Mouse (Mus musculus): ENCODE results near the gene Erich6. TPM values are rescaled to one million over a fixed set of nuclear protein-coding genes. Genes with fewer than 3 reads are reported as not detected.
A peak's percentile ranks its signal among the peaks of the same experiment; 100 is the strongest.

Erich6 gene
- polyA plus RNA-seq, 1 experiment from 2014 or later = 0.43 TPM

DNA sequence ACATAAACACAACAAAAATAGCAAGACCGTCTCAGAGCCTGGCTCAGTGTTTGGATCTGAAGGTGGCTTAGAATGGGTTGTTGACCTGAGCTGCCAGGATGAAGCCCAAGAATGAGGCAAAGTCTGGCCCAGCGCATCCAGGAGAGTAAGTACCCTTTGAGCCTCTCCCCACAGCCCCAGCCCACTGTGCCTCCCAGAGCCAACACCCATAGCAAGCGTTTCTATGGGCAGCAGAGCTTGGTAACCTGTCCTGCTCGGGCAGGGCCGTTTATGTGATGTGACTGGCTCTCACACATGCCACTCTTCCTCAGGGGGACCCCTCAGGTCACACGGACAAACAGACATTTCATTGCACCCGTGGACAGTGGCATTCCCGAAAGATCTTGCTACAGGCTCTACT, 41.4 kb upstream of the Erich6 start:
- no peak for ATAC-seq (ENCODE audit: low FRiP score)
- Histone ChIP-seq H3K27ac (no peak overlapping the region), H3K27me3 (ENCODE audit: control insufficient read depth, insufficient read depth, low read length) (no peaks in the 10 kb centered on the region), H3K4me2 (replicated peaks) (no peak overlapping the region), H3K4me3 (replicated peaks; ENCODE audit: low read length) (no peak overlapping the region), H3K9ac (no peak overlapping the region), H3K4me1 (replicated peaks; ENCODE audit: control insufficient read depth, insufficient read depth, low read length) (peaks cover 22% of the 10 kb centered on the region), H3K9me3 (ENCODE audit: control insufficient read depth, low read length) (no peaks in the 10 kb centered on the region), H3K36me3 (replicated peaks; ENCODE audit: control insufficient read depth, insufficient read depth) (peaks cover 11% of the 10 kb centered on the region; the same call in 1 of the 2 replicates)
- WGBS = 62% methylated on average over 8 of the region's 8 CpGs
- no peak for DNase-seq (ENCODE audit: low spot score)

DNA sequence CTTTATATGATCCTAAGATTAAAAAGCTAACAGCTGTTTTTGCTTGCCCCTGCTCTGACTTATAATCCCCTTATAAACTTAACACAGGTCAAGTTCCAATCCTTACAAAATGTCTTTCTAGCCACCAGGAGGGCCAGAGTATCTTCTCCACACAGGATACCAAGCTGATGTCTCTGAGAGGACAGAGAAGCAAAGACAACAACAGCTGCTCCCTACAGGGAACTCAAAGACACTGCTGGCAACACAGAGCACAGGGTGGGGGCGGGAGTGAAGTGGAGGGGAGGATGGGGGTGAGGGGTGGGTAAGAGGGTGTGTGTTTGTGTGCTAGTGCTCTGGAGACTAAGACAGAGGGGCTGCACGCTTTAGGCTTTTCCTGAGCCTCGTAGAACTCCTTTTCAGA, 40.6 kb upstream of the Erich6 start:
- H3K27ac ChIP-seq = no peak overlapping the region
- peaks cover 11% of the 10 kb centered on the region; the same call in 1 of the 2 replicates for H3K36me3 ChIP-seq (replicated peaks; ENCODE audit: control insufficient read depth, insufficient read depth)
- no peak overlapping the region for H3K4me2 ChIP-seq (replicated peaks)
- H3K4me3 ChIP-seq (replicated peaks; ENCODE audit: low read length) = no peak overlapping the region
- H3K27me3 ChIP-seq (ENCODE audit: control insufficient read depth, insufficient read depth, low read length) = no peaks in the 10 kb centered on the region
- DNase-seq (ENCODE audit: low spot score) = no peak
- H3K9ac ChIP-seq = no peak overlapping the region
- WGBS = 40% methylated on average over 3 of the region's 3 CpGs
- H3K9me3 ChIP-seq (ENCODE audit: control insufficient read depth, low read length) = no peaks in the 10 kb centered on the region
- peaks cover 22% of the 10 kb centered on the region for H3K4me1 ChIP-seq (replicated peaks; ENCODE audit: control insufficient read depth, insufficient read depth, low read length)
- ATAC-seq (ENCODE audit: low FRiP score) = no peak

DNA sequence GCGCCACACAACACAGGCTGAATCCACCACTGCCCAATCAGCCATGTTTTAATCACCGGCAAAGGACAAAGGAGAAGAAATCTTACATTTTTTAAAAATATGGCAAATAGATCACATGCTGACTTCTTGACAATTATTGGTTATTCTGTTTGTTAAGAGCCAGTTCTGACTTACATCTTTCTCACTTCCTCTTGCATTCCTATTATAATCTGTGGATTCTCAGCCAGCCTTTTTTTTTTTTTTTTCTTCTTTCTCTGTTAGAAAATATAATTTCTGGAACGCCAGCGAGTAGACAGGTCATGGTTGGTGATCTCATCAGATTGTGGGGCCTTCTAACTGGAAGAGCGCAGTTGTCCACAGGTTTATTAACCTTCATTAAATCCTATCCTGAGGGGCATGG, 36.3 kb upstream of the Erich6 start:
- H3K9me3 ChIP-seq (ENCODE audit: control insufficient read depth, low read length) = no peaks in the 10 kb centered on the region
- H3K4me1 ChIP-seq (replicated peaks; ENCODE audit: control insufficient read depth, insufficient read depth, low read length) = no peaks in the 10 kb centered on the region
- H3K4me2 ChIP-seq (replicated peaks) = no peak overlapping the region
- H3K9ac ChIP-seq = no peak overlapping the region
- no peak for ATAC-seq (ENCODE audit: low FRiP score)
- H3K27ac ChIP-seq = no peak overlapping the region
- no peak for DNase-seq (ENCODE audit: low spot score)
- H3K4me3 ChIP-seq (replicated peaks; ENCODE audit: low read length) = no peak overlapping the region
- H3K36me3 ChIP-seq (replicated peaks; ENCODE audit: control insufficient read depth, insufficient read depth) = peaks cover 11% of the 10 kb centered on the region; the same call in 1 of the 2 replicates
- WGBS = 91% methylated on average over 5 of the region's 5 CpGs
- no peaks in the 10 kb centered on the region for H3K27me3 ChIP-seq (ENCODE audit: control insufficient read depth, insufficient read depth, low read length)

DNA sequence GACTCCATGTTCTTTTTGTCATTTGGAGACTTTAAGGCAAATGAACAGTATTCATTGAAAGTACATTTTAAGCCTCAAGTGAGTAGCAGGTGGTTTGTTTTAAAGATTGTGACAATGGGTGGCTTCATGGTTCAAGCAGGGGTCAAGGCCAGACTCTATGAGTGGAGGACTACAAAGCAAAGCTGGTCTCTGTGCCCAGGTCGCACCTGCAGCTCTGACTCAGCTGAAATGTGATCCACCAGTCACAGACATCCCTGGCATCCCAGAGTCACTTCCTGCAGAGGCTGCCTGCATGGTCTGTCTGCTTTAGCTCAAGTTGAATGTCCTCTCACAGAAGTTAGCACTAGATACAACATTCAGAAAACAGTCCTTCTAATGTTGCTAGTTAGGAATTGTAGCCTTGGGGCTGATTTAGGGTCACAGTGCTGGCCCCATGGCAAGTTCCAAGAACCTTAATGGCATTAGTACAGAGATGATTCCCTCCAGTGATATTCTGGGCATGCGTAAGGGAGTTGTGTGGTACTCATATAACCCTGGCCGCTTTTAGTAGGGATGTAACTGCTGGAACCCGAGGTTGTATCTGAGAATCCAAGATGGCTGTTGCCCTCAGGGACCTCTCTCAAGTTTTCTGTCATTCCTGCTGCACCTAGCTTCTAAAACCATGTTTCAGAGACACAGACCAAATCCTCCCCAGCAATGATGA, 35.6 kb upstream of the Erich6 start:
- Histone ChIP-seq H3K36me3 (replicated peaks; ENCODE audit: control insufficient read depth, insufficient read depth) (peaks cover 11% of the 10 kb centered on the region; the same call in 1 of the 2 replicates), H3K9me3 (ENCODE audit: control insufficient read depth, low read length) (no peaks in the 10 kb centered on the region), H3K27ac (no peak overlapping the region), H3K4me1 (replicated peaks; ENCODE audit: control insufficient read depth, insufficient read depth, low read length) (no peaks in the 10 kb centered on the region), H3K27me3 (ENCODE audit: control insufficient read depth, insufficient read depth, low read length) (no peaks in the 10 kb centered on the region), H3K9ac (no peak overlapping the region), H3K4me2 (replicated peaks) (no peak overlapping the region), H3K4me3 (replicated peaks; ENCODE audit: low read length) (no peak overlapping the region)
- DNase-seq (ENCODE audit: low spot score) (no peak), ATAC-seq (ENCODE audit: low FRiP score) (no peak)
- WGBS = 83% methylated on average over 4 of the region's 4 CpGs

DNA sequence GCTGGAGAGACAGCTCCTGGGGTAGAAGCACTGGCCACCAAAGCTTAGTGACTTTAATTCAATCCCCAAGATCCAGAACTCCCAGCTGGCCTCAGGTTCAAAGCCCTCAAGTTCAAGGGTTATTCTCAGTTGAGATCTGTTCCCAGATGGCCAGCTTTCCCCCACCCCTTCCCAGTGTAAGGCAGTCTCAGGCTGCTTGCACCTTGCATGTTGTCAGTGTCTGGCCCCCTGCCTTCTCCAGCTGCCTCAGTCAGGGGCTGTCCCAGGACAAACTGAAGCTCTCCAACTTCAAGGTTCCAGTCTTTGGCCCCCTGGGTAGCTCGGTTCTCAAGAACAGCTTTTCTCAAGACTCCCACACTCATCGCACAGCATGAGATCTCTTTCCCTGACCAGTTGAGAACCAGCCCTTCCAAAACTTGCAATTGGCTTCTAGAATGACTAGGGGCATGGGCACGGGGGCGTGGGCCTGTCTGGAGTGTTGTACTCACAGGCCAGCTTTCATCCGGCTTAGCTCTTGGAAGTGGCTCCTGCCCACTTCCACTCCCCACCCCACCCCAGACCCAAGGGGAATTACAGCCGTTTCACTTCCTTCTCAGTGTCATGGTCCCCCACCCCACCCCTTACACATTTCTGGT, 34.7 kb upstream of the Erich6 start:
- Histone ChIP-seq H3K4me3 (replicated peaks; ENCODE audit: low read length) (no peak overlapping the region), H3K9ac (no peak overlapping the region), H3K4me2 (replicated peaks) (no peak overlapping the region), H3K27ac (no peak overlapping the region), H3K4me1 (replicated peaks; ENCODE audit: control insufficient read depth, insufficient read depth, low read length) (no peaks in the 10 kb centered on the region), H3K9me3 (ENCODE audit: control insufficient read depth, low read length) (no peaks in the 10 kb centered on the region), H3K36me3 (replicated peaks; ENCODE audit: control insufficient read depth, insufficient read depth) (peaks cover 11% of the 10 kb centered on the region; the same call in 1 of the 2 replicates), H3K27me3 (ENCODE audit: control insufficient read depth, insufficient read depth, low read length) (no peaks in the 10 kb centered on the region)
- no peak for ATAC-seq (ENCODE audit: low FRiP score)
- DNase-seq (ENCODE audit: low spot score) = no peak
- WGBS = 67% methylated on average over 6 of the region's 6 CpGs

DNA sequence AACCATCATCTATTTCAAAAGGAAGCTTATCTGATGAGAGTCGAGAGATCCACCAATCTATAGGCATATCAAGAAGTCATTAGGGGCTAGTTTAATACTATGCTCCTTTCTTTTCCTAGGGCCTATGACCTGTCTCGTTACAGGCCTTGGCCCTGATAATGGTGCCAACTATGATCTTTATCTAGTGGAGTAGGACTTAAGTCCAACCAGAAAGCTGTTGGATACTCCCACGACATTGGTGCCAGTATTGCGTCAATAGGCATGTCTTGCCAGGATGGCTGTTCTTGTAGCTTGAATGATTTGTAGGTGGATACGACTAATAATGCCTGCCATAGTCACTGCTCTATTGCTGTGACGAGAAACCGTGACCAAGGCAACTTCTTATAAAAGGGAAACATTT, 27.0 kb upstream of the Erich6 start:
- WGBS = 86% methylated on average over 7 of the region's 7 CpGs
- H3K4me2 ChIP-seq (replicated peaks) = no peak overlapping the region
- H3K36me3 ChIP-seq (replicated peaks; ENCODE audit: control insufficient read depth, insufficient read depth) = no peaks in the 10 kb centered on the region
- H3K9ac ChIP-seq = no peak overlapping the region
- no peak overlapping the region for H3K27ac ChIP-seq
- peaks cover 6% of the 10 kb centered on the region; the same call in 1 of the 2 replicates for H3K9me3 ChIP-seq (ENCODE audit: control insufficient read depth, low read length)
- DNase-seq (ENCODE audit: low spot score) (no peak), ATAC-seq (ENCODE audit: low FRiP score) (no peak)
- no peak overlapping the region for H3K4me3 ChIP-seq (replicated peaks; ENCODE audit: low read length)
- no peaks in the 10 kb centered on the region for H3K27me3 ChIP-seq (ENCODE audit: control insufficient read depth, insufficient read depth, low read length)
- no peaks in the 10 kb centered on the region for H3K4me1 ChIP-seq (replicated peaks; ENCODE audit: control insufficient read depth, insufficient read depth, low read length)

DNA sequence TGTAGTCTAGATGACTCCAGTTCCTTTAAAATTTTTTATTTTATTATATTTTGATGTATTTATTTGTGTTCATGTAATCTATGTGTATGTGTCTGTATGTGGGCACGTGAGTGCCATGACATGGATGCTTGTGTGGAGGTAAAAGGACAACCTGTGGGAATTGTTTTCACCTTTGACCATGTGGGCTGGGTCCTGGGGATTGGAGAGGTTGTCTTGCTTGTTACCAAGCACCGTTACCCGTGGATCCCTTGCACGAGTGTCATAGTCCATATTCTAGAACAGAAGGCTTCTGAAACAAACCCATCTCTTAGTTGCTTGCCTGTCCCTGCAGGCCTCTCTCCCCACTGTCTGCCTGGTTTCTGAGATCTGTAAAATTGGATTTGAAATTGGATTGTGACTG, 23.6 kb upstream of the Erich6 start:
- no peak overlapping the region for H3K9ac ChIP-seq
- H3K9me3 ChIP-seq (ENCODE audit: control insufficient read depth, low read length) = no peaks in the 10 kb centered on the region
- 84% methylated on average over 4 of the region's 4 CpGs for WGBS
- no peaks in the 10 kb centered on the region for H3K27me3 ChIP-seq (ENCODE audit: control insufficient read depth, insufficient read depth, low read length)
- H3K4me3 ChIP-seq (replicated peaks; ENCODE audit: low read length) = no peak overlapping the region
- no peaks in the 10 kb centered on the region for H3K4me1 ChIP-seq (replicated peaks; ENCODE audit: control insufficient read depth, insufficient read depth, low read length)
- H3K4me2 ChIP-seq (replicated peaks) = no peak overlapping the region
- no peaks in the 10 kb centered on the region for H3K36me3 ChIP-seq (replicated peaks; ENCODE audit: control insufficient read depth, insufficient read depth)
- no peak for DNase-seq (ENCODE audit: low spot score)
- no peak for ATAC-seq (ENCODE audit: low FRiP score)
- no peak overlapping the region for H3K27ac ChIP-seq

DNA sequence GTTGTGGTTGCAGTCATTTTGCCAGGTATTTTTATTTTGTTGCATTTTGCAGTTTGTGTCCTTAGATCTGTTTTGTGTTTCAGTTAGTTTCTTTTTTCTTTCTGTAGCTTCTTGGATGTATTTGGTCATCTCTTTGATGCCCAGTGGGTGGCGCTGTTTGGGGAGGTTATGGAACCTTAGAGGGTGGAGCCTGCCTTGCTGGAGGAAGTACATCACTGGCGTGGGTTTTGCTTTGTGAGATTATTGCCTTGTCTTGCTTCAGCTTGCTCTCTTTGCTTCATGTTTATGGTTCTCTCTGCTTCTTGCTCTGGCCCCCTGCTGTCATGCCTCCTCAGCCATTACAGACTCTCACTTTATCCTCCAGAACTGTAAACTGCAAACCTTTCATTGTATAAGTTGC, 20.3 kb upstream of the Erich6 start:
- Histone ChIP-seq H3K9me3 (ENCODE audit: control insufficient read depth, low read length) (no peaks in the 10 kb centered on the region), H3K4me1 (replicated peaks; ENCODE audit: control insufficient read depth, insufficient read depth, low read length) (no peaks in the 10 kb centered on the region), H3K4me3 (replicated peaks; ENCODE audit: low read length) (no peak overlapping the region), H3K9ac (no peak overlapping the region), H3K27ac (no peak overlapping the region), H3K4me2 (replicated peaks) (no peak overlapping the region), H3K27me3 (ENCODE audit: control insufficient read depth, insufficient read depth, low read length) (no peaks in the 10 kb centered on the region), H3K36me3 (replicated peaks; ENCODE audit: control insufficient read depth, insufficient read depth) (no peaks in the 10 kb centered on the region)
- DNase-seq (ENCODE audit: low spot score) (no peak), ATAC-seq (ENCODE audit: low FRiP score) (no peak)
- 31% methylated on average over 2 of the region's 2 CpGs for WGBS

DNA sequence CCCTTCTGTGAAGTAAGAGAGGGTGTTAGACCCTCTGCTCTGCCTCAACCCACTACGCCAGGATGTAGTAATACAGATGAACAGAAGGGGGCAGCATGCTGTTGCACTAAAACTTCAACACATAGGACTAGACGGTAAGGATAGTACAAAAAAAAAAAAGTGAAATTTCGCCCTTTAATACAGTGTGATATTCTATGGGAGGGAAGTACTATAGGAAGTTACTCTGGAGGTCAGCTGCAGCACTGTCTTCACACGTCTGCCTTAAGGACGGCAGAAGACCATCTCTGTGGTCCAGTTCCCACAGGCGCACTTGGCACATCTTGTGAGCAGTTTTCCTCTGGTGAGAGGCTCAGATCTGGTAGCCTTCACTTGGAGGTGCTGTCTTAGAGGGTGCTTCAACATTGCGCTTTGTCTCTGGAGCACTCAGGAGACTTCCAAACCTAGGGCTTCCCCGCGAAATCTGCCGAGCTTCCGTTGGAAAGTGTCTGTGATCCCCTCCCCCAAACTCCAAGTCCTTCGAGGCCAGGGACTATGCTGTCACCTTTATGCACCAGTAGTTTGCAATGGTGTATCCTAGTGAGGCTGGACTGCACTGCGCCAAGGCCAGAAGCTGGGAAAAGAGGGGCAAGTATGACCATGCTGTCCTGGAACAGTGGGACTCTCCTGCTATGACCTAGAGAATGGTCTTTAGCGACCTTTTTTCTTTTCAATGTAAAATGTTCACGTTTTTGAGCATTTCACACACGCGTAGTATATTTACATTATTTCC, 18.5 kb upstream of the Erich6 start:
- Histone ChIP-seq H3K36me3 (replicated peaks; ENCODE audit: control insufficient read depth, insufficient read depth) (no peaks in the 10 kb centered on the region), H3K9me3 (ENCODE audit: control insufficient read depth, low read length) (no peaks in the 10 kb centered on the region), H3K9ac (no peak overlapping the region), H3K4me2 (replicated peaks) (no peak overlapping the region; the same call in 1 of the 2 replicates), H3K4me1 (replicated peaks; ENCODE audit: control insufficient read depth, insufficient read depth, low read length) (no peaks in the 10 kb centered on the region), H3K27ac (no peak overlapping the region), H3K27me3 (ENCODE audit: control insufficient read depth, insufficient read depth, low read length) (no peaks in the 10 kb centered on the region), H3K4me3 (replicated peaks; ENCODE audit: low read length) (no peak overlapping the region)
- 58% methylated on average over 17 of the region's 17 CpGs for WGBS
- DNase-seq (ENCODE audit: low spot score) (peak; percentile 89), ATAC-seq (ENCODE audit: low FRiP score) (peak; percentile 84)
